Mouse (Mus musculus) spleen, adult 2 months (tissue): ENCODE data around the gene Ppox.

Experiments used
- CTCF ChIP-seq: fragments of 200-500 bp; IDR thresholded peaks from 2 replicates; pipeline ENCODE4 v1.5.1; 2011; ENCODE audit warnings: mild to moderate bottlenecking, inconsistent platforms; ENCODE audit not compliant: insufficient read depth, insufficient read length, insufficient replicate concordance; ENCODE audit errors: extremely low read depth
- POLR2A ChIP-seq: fragments of 200-500 bp; IDR thresholded peaks from 2 replicates; pipeline ENCODE4 v1.6.1; 2011; ENCODE audit warnings: low read depth, low read length, inconsistent platforms

DNA sequence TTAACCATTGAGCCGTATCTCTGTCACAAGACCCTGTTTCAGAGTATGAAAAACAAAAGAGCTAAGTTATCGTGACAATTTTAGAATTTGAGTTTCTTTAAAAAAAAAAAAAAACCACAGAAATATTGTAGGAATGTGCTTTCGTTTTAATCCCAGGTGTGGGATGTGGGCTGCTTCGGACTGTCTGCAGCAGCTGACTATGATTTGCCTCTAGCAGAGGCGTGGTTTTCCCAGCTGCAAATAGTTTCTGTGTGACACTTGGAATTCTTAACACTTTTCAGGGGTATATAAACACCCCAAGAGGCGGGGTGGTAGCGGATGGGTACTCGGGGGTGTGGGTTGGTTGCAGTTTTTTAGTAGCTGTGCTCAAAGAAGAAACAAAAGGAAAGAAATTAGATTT, 35.6 kb downstream of the Ppox start:
- TF ChIP-seq POLR2A (no peak), CTCF (no peak)
